Mouse (Mus musculus) spleen, postnatal 10 days (tissue): ENCODE measurements at regions not wholly inside any gene's neighbourhood (a gene's known extent, or its start where the extent isn't known, plus 50 kb on each side); places are given as distances from the start of the nearest gene placed in this dataset.
A peak's percentile ranks its signal among the peaks of the same experiment; 100 is the strongest.
"Not testable (repeated sequence)": the region's sequence is repeated elsewhere in the genome, so short reads cannot be mapped to it uniquely, and the experiment has no call there.

Experiments
- DNase-seq, 2 experiments: peaks; one replicate each; pipeline ENCODE4 v3.0.0; 2021 to 2022; ENCODE audit warnings: low spot score in 2 of 2

- DNase-seq: no peak
Observed at GRCm38 (mm10) chr12:45287759-45288158, 213.2 kb upstream of the Stxbp6 start.

GRCm38 (mm10) chr12:45256309-45256708, 181.8 kb upstream of the Stxbp6 start:
- no peak for DNase-seq

- no peak for DNase-seq
Observed at GRCm38 (mm10) chr12:45211131-45211530, 136.6 kb upstream of the Stxbp6 start.

- no peak for DNase-seq
Observed at GRCm38 (mm10) chr12:45195304-45195920, 120.9 kb upstream of the Stxbp6 start.

GRCm38 (mm10) chr12:45187149-45187548, 112.6 kb upstream of the Stxbp6 start:
- no peak for DNase-seq

- no peak for DNase-seq
Observed at GRCm38 (mm10) chr12:45184510-45184909, 110.0 kb upstream of the Stxbp6 start.

- DNase-seq: no peak
Observed at GRCm38 (mm10) chr12:45177454-45177853, 102.9 kb upstream of the Stxbp6 start.

- DNase-seq: not testable (repeated sequence)
Observed at GRCm38 (mm10) chr12:45175259-45175658, 100.8 kb upstream of the Stxbp6 start.

GRCm38 (mm10) chr12:45171927-45172642, 97.6 kb upstream of the Stxbp6 start:
- peak in 1 of 2 experiments; percentile 40 for DNase-seq

- no peak for DNase-seq
Observed at GRCm38 (mm10) chr12:45162011-45162410, 87.5 kb upstream of the Stxbp6 start.

- DNase-seq: not testable (repeated sequence)
Observed at GRCm38 (mm10) chr12:45161581-45161980, 87.1 kb upstream of the Stxbp6 start.

GRCm38 (mm10) chr12:45158986-45159385, 84.5 kb upstream of the Stxbp6 start:
- no peak for DNase-seq

GRCm38 (mm10) chr12:45137438-45138018, 63.0 kb upstream of the Stxbp6 start:
- no peak for DNase-seq

GRCm38 (mm10) chr12:45133415-45133814, 58.9 kb upstream of the Stxbp6 start:
- DNase-seq: no peak

- no peak for DNase-seq
Observed at GRCm38 (mm10) chr12:45131139-45131538, 56.6 kb upstream of the Stxbp6 start.

- no peak for DNase-seq
Observed at GRCm38 (mm10) chr12:45125866-45126265, 51.4 kb upstream of the Stxbp6 start.
